Mouse (Mus musculus) heart, postnatal 36 days (tissue): ENCODE data around the gene Nhlh2. TPM values are rescaled to one million over a fixed set of nuclear protein-coding genes. Genes with fewer than 3 reads are reported as not detected.
A peak's percentile ranks its signal among the peaks of the same experiment; 100 is the strongest.

Experiments used
- DNase-seq, 2 experiments: peaks; one replicate each; pipeline ENCODE4 v3.0.0; 2021 to 2022
- intact Hi-C: fragments of 180-260 bp; cut with DNase I; formaldehyde crosslinking; loops from one replicate; pipeline ENCODE4 v1.15.1; 2025
- total RNA-seq, 2 experiments: library from RNA; stranded (reverse); gene quantifications; 2 replicates each; pipeline ENCODE4 v1.2.3; 2021

The Nhlh2 gene
- total RNA-seq, 2 experiments from 2014 or later, result not detected

GRCm38 (mm10) chr3:102023829-102024228, 14.0 kb downstream of the Nhlh2 start:
- intact Hi-C loops, result no loop called here

GRCm38 (mm10) chr3:102024981-102025451, 15.1 kb downstream of the Nhlh2 start:
- no peak for DNase-seq
- intact Hi-C loops, result no loop called here

More at GRCm38 (mm10) chr3:102023829-102024228, 14.0 kb downstream of the Nhlh2 start:
- DNase-seq, result no peak

- no peak for DNase-seq
- intact Hi-C loops, result no loop called here
Measured at GRCm38 (mm10) chr3:102025659-102026058, 15.8 kb downstream of the Nhlh2 start.

- intact Hi-C loops, result no loop called here
- no peak for DNase-seq
Measured at GRCm38 (mm10) chr3:102027880-102028279, 18.0 kb downstream of the Nhlh2 start.

- intact Hi-C loops, result no loop called here
- DNase-seq, result no peak
Measured at GRCm38 (mm10) chr3:102037806-102038205, 27.9 kb downstream of the Nhlh2 start.

- intact Hi-C loops, result no loop called here
- DNase-seq, result no peak
Measured at GRCm38 (mm10) chr3:102038608-102039007, 28.7 kb downstream of the Nhlh2 start.

GRCm38 (mm10) chr3:102041632-102042031, 31.8 kb downstream of the Nhlh2 start:
- intact Hi-C loops, result no loop called here
- no peak for DNase-seq

- intact Hi-C loops, result no loop called here
Measured at GRCm38 (mm10) chr3:102045071-102045470, 35.2 kb downstream of the Nhlh2 start.

GRCm38 (mm10) chr3:102047532-102047931, 37.7 kb downstream of the Nhlh2 start:
- intact Hi-C loops, result no loop called here
- DNase-seq, result no peak

More at GRCm38 (mm10) chr3:102045071-102045470, 35.2 kb downstream of the Nhlh2 start:
- DNase-seq, result no peak

GRCm38 (mm10) chr3:102049207-102050104, 39.6 kb downstream of the Nhlh2 start:
- intact Hi-C loops, result no loop called here

GRCm38 (mm10) chr3:102052036-102052435, 42.2 kb downstream of the Nhlh2 start:
- intact Hi-C loops, result no loop called here
- DNase-seq, result no peak

More at GRCm38 (mm10) chr3:102049207-102050104, 39.6 kb downstream of the Nhlh2 start:
- no peak for DNase-seq

GRCm38 (mm10) chr3:102053293-102053692, 43.4 kb downstream of the Nhlh2 start:
- no peak for DNase-seq
- intact Hi-C loops, result no loop called here

GRCm38 (mm10) chr3:102055878-102056277, 46.0 kb downstream of the Nhlh2 start:
- intact Hi-C loops, result no loop called here
- DNase-seq, result no peak

GRCm38 (mm10) chr3:102060065-102060464, 50.2 kb downstream of the Nhlh2 start:
- intact Hi-C loops, result loop anchor here (5.0 kb wide), 1 partner anchor 163 kb away; no protein-coding TSS in a partner anchor
- DNase-seq, result no peak

- intact Hi-C loops, result loop anchor here (5.0 kb wide), 1 partner anchor 165 kb away; no protein-coding TSS in a partner anchor
- DNase-seq, result peak; percentile 70 to 75
Measured at GRCm38 (mm10) chr3:102061923-102062670, 52.2 kb downstream of the Nhlh2 start.

GRCm38 (mm10) chr3:102062671-102063010, 52.8 kb downstream of the Nhlh2 start:
- intact Hi-C loops, result loop anchor here (5.0 kb wide), 1 partner anchor 165 kb away; no protein-coding TSS in a partner anchor
- no peak for DNase-seq

GRCm38 (mm10) chr3:102063273-102064120, 53.6 kb downstream of the Nhlh2 start:
- DNase-seq, result no peak
- intact Hi-C loops, result loop anchor here (5.0 kb wide), 1 partner anchor 166 kb away; no protein-coding TSS in a partner anchor

GRCm38 (mm10) chr3:102064566-102064965, 54.7 kb downstream of the Nhlh2 start:
- intact Hi-C loops, result loop anchor here (5.0 kb wide), 1 partner anchor 167 kb away; no protein-coding TSS in a partner anchor

More at GRCm38 (mm10) chr3:102064566-102064965, 54.7 kb downstream of the Nhlh2 start:
- no peak for DNase-seq
